Mouse (Mus musculus) layer of hippocampus, postnatal 36 days (tissue): ENCODE measurements at regions not wholly inside any gene's neighbourhood (a gene's known extent, or its start where the extent isn't known, plus 50 kb on each side); places are given as distances from the start of the nearest gene placed in this dataset.
"Not testable (repeated sequence)": the region's sequence is repeated elsewhere in the genome, so short reads cannot be mapped to it uniquely, and the experiment has no call there.

Experiments
- DNase-seq, 2 experiments: peaks; one replicate each; pipeline ENCODE4 v3.0.0; 2022

GRCm38 (mm10) chr13:52334962-52335361, 196.1 kb downstream of the Diras2 start:
- no peak for DNase-seq

GRCm38 (mm10) chr13:52337936-52338335, 193.1 kb downstream of the Diras2 start:
- no peak for DNase-seq

- no peak for DNase-seq
Observed at GRCm38 (mm10) chr13:52339156-52339555, 191.9 kb downstream of the Diras2 start.

- no peak for DNase-seq
Observed at GRCm38 (mm10) chr13:52341981-52342380, 189.1 kb downstream of the Diras2 start.

GRCm38 (mm10) chr13:52344383-52344782, 186.7 kb downstream of the Diras2 start:
- DNase-seq = no peak

- no peak for DNase-seq
Observed at GRCm38 (mm10) chr13:52344853-52345252, 186.2 kb downstream of the Diras2 start.

- DNase-seq = no peak
Observed at GRCm38 (mm10) chr13:52345375-52346026, 185.6 kb downstream of the Diras2 start.

GRCm38 (mm10) chr13:52346027-52346375, 185.1 kb downstream of the Diras2 start:
- no peak for DNase-seq

- no peak for DNase-seq
Observed at GRCm38 (mm10) chr13:52347631-52348030, 183.4 kb downstream of the Diras2 start.

GRCm38 (mm10) chr13:52349606-52350005, 181.5 kb downstream of the Diras2 start:
- no peak for DNase-seq

- no peak for DNase-seq
Observed at GRCm38 (mm10) chr13:52352576-52352975, 178.5 kb downstream of the Diras2 start.

GRCm38 (mm10) chr13:52353437-52353836, 177.6 kb downstream of the Diras2 start:
- no peak for DNase-seq

GRCm38 (mm10) chr13:52353966-52354365, 177.1 kb downstream of the Diras2 start:
- no peak for DNase-seq

GRCm38 (mm10) chr13:52355921-52356320, 175.2 kb downstream of the Diras2 start:
- DNase-seq = not testable (repeated sequence)

GRCm38 (mm10) chr13:52359332-52359731, 171.7 kb downstream of the Diras2 start:
- DNase-seq = not testable (repeated sequence)

GRCm38 (mm10) chr13:52361177-52361846, 169.8 kb downstream of the Diras2 start:
- no peak for DNase-seq

- no peak for DNase-seq
Observed at GRCm38 (mm10) chr13:52362266-52362665, 168.8 kb downstream of the Diras2 start.

GRCm38 (mm10) chr13:52369851-52370250, 161.2 kb downstream of the Diras2 start:
- no peak for DNase-seq

- DNase-seq = no peak
Observed at GRCm38 (mm10) chr13:52371986-52372385, 159.1 kb downstream of the Diras2 start.

- DNase-seq = no peak
Observed at GRCm38 (mm10) chr13:52374781-52375180, 156.3 kb downstream of the Diras2 start.

GRCm38 (mm10) chr13:52378236-52378635, 152.8 kb downstream of the Diras2 start:
- peak; percentile 17 to 26 for DNase-seq

- no peak for DNase-seq
Observed at GRCm38 (mm10) chr13:52389271-52389670, 141.8 kb downstream of the Diras2 start.

GRCm38 (mm10) chr13:52395786-52396185, 135.3 kb downstream of the Diras2 start:
- no peak for DNase-seq

GRCm38 (mm10) chr13:52398344-52398743, 132.7 kb downstream of the Diras2 start:
- no peak for DNase-seq
